Mouse (Mus musculus) E14TG2a.4 (cell line): ENCODE measurements around the gene Agtpbp1.

Experiments used
- H3K27me3 ChIP-seq: 2 replicates; pipeline ENCODE4 v1.6.1; 2014; ENCODE audit warnings: low read length, control low read depth; ENCODE audit not compliant: insufficient read depth
- H3K36me3 ChIP-seq: 2 replicates; pipeline ENCODE4 v1.6.1; 2014; ENCODE audit warnings: low read length, control low read depth; ENCODE audit not compliant: insufficient read depth
- H3K4me1 ChIP-seq: replicated peaks from 2 replicates; pipeline ENCODE4 v1.6.1; 2014; ENCODE audit warnings: low read depth, low read length, control low read depth
- H3K4me3 ChIP-seq: replicated peaks from 2 replicates; pipeline ENCODE4 v1.5.1; 2014; ENCODE audit warnings: mild to moderate bottlenecking, low read length
- H3K9me3 ChIP-seq: 2 replicates; pipeline ENCODE4 v1.6.1; 2014; ENCODE audit warnings: low read length, control low read depth
- CTCF ChIP-seq: conservative IDR thresholded peaks from 2 replicates; pipeline ENCODE4 v1.5.1; 2014; ENCODE audit warnings: low read length
- NANOG ChIP-seq: IDR thresholded peaks from 2 replicates; pipeline ENCODE4 v1.6.1; 2014; ENCODE audit warnings: borderline replicate concordance, low read length, mixed read lengths
- POU5F1 ChIP-seq: IDR thresholded peaks from 2 replicates; pipeline ENCODE4 v1.6.1; 2014; ENCODE audit warnings: low read length, borderline replicate concordance

The Agtpbp1 gene

GRCm38 (mm10) chr13:59439683-59440082, 145.3 kb downstream of the Agtpbp1 start:
- Histone ChIP-seq H3K4me1 (peaks cover 9% of the 10 kb centered on the region), H3K27me3 (peaks cover 20% of the 10 kb centered on the region), H3K36me3 (no peaks in the 10 kb centered on the region), H3K9me3 (no peaks in the 10 kb centered on the region), H3K4me3 (no peak overlapping the region)
- TF ChIP-seq CTCF (no peak), POU5F1 (no peak), NANOG (no peak)

DNA sequence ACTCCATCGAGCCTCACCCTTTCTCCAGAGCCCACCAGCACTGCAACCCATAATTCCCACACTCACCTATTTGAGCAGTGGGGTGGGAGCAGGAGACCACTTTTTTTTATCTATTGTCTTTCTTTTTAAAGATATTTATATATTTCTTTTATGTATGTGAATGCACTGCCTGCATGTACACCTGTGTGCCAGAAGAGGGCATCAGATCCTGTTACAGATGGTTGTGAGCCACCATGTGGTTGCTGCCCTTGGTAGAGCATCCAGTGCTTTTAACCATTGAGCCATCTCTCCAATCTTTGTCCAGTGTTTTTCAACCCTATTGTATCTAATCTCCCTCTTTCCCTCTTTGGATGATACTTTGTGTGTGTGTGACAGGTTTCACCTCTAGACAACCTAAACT, 150.5 kb downstream of the Agtpbp1 start:
- TF ChIP-seq CTCF (peak; percentile 63), POU5F1 (no peak), NANOG (no peak)
- Histone ChIP-seq H3K4me1 (peaks cover 20% of the 10 kb centered on the region), H3K27me3 (peaks cover 25% of the 10 kb centered on the region), H3K4me3 (no peak overlapping the region), H3K36me3 (no peaks in the 10 kb centered on the region), H3K9me3 (peaks cover 5% of the 10 kb centered on the region)

DNA sequence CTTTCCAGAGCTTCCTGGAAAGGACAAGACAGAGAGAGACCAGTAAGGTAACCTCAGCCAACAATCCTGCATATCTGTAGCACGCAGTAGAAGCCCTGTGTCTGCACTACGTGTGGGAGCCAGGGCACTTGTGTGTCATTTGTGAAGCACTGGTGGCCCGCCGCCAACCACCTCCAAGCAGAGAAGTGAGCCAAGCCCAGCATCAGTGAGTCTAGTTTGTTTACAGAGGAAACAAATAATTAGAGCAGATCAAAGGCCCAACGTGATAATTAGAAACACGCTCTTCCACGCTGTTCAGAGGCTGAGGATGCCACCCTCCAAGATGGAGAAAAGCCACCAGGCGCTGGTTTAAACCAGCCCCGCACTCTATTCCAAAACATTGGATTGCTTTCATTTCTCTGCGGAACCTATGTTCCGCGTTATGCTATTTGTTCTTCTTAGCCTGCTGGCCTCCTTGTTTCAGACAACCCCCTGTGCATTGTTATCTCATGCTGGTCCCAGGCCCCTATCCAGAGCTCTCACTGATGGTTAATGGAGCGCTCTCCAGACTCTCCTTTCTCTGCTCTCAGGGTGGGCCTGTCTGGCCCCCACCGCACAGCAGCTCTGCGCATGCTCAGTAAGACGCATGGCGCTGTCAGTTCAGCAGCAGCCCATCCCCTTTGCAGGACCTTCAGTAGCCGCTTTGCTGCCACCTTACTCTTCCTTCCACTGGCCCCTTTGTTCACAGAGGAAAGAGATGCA, 153.7 kb downstream of the Agtpbp1 start:
- Histone ChIP-seq H3K9me3 (peaks cover 5% of the 10 kb centered on the region), H3K4me1 (peaks cover 11% of the 10 kb centered on the region), H3K4me3 (peak overlapping the region; percentile 39), H3K27me3 (peaks cover 7% of the 10 kb centered on the region; the same call in 1 of the 2 replicates), H3K36me3 (no peaks in the 10 kb centered on the region)
- TF ChIP-seq NANOG (no peak), CTCF (no peak), POU5F1 (no peak)

DNA sequence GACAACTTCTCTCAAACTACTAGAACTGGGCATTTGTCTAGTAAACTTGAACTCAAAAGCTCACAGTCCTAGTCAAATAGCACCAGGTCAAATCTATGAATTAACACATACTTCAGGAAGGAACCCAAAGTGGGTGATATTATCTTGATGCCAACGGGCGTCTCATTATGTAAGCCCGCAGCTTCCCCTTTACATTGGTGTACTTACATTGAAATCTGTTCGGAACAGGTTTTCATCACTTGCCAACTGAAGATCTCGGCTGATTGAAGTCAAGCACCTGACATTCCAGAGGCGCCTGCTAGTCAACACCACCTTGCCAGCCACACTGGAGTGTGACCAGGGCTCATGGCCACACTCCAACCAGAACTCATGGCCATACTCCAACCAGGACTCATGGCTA, 155.7 kb downstream of the Agtpbp1 start:
- peaks cover 7% of the 10 kb centered on the region; the same call in 1 of the 2 replicates for H3K27me3 ChIP-seq
- no peak for TF ChIP-seq POU5F1
- TF ChIP-seq CTCF: no peak
- TF ChIP-seq NANOG: no peak
- H3K36me3 ChIP-seq: no peaks in the 10 kb centered on the region
- H3K9me3 ChIP-seq: peaks cover 5% of the 10 kb centered on the region
- peaks cover 20% of the 10 kb centered on the region for H3K4me1 ChIP-seq
- no peak overlapping the region for H3K4me3 ChIP-seq

- Histone ChIP-seq H3K36me3 (no peaks in the 10 kb centered on the region), H3K4me3 (no peak overlapping the region), H3K4me1 (peaks cover 28% of the 10 kb centered on the region), H3K27me3 (no peaks in the 10 kb centered on the region), H3K9me3 (no peaks in the 10 kb centered on the region)
- TF ChIP-seq POU5F1 (no peak), NANOG (peak; percentile 18; the same call in 1 of the 2 replicates)
These were observed 161.2 kb downstream of the Agtpbp1 start for GRCm38 (mm10) chr13:59423871-59424270.

GRCm38 (mm10) chr13:59416530-59417230, 168.3 kb downstream of the Agtpbp1 start:
- Histone ChIP-seq H3K36me3 (no peaks in the 10 kb centered on the region), H3K4me1 (peaks cover 18% of the 10 kb centered on the region), H3K4me3 (no peak overlapping the region), H3K27me3 (no peaks in the 10 kb centered on the region), H3K9me3 (no peaks in the 10 kb centered on the region)
- TF ChIP-seq CTCF: no peak
- TF ChIP-seq POU5F1: no peak
- no peak for TF ChIP-seq NANOG

DNA sequence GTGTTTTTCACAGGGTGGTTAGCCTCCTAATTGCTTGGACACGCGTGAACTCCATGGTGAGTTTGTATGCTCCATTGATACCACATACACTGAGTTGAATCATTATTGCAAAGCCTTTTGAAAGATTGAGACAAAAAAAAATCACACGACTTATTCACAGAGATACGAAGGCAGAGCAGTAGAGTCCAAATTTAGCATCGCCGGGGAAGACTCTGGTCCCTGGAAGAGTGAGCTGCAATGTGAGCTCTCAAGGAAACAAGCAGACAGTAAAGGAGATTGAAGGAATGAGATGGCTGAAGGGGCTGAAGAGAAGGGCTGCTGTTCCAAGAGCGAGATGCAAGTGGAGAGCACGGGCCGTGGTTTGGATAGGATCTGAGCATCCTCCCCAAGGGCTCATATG, 171.1 kb downstream of the Agtpbp1 start:
- no peaks in the 10 kb centered on the region for H3K36me3 ChIP-seq
- H3K27me3 ChIP-seq: no peaks in the 10 kb centered on the region
- TF ChIP-seq POU5F1: no peak
- no peak for TF ChIP-seq NANOG
- TF ChIP-seq CTCF: no peak
- H3K4me1 ChIP-seq: peaks cover 13% of the 10 kb centered on the region
- peaks cover 4% of the 10 kb centered on the region for H3K9me3 ChIP-seq
- no peak overlapping the region for H3K4me3 ChIP-seq

GRCm38 (mm10) chr13:59412672-59413071, 172.4 kb downstream of the Agtpbp1 start:
- no peak overlapping the region for H3K4me3 ChIP-seq
- TF ChIP-seq NANOG (no peak), POU5F1 (no peak), CTCF (no peak)
- 0 out of 2 replicates have a peak, but pooled peaks cover 7% of the 10 kb centered on the region for H3K4me1 ChIP-seq
- H3K9me3 ChIP-seq: peaks cover 5% of the 10 kb centered on the region
- H3K36me3 ChIP-seq: no peaks in the 10 kb centered on the region
- no peaks in the 10 kb centered on the region for H3K27me3 ChIP-seq

DNA sequence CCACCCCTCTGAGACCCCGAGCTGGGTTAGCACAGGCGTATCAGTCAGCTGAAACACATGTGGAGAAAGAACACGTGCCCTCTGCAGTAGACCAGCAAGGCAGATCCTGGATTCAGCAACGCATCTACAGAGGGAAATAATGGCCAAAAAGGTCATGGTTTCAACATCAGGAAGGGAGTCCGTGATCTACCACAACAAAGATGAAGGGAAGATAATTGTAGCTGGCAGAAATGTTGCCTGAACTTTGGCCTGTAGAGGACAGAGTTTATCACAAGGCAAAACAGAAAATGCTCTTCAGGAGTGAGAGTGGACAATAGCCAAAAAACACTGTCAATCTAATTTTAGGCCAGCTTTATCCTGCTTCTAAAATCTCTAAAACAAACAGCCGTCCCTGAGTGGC, 177.8 kb downstream of the Agtpbp1 start:
- no peak for TF ChIP-seq NANOG
- TF ChIP-seq CTCF: no peak
- TF ChIP-seq POU5F1: no peak
- Histone ChIP-seq H3K4me3 (no peak overlapping the region), H3K36me3 (no peaks in the 10 kb centered on the region), H3K27me3 (no peaks in the 10 kb centered on the region), H3K4me1 (no peaks in the 10 kb centered on the region), H3K9me3 (peaks cover 12% of the 10 kb centered on the region)
